Mouse (Mus musculus): ENCODE measurements at regions not wholly inside any gene's neighbourhood (a gene's known extent, or its start where the extent isn't known, plus 50 kb on each side); places are given as distances from the start of the nearest gene placed in this dataset.

- no peak overlapping the region for H3K4me2 ChIP-seq (ENCODE audit: low read length)
- no peaks in the 10 kb centered on the region for H3K36me3 ChIP-seq (ENCODE audit: control insufficient read depth, insufficient read depth, low read length)
- H3K4me3 ChIP-seq (replicated peaks; ENCODE audit: low read depth, low read length): no peak overlapping the region
- 84% methylated on average over 4 of the region's 4 CpGs for WGBS
- ATAC-seq (ENCODE audit: low FRiP score, low TSS enrichment) (no peak), DNase-seq (no peak)
- H3K9ac ChIP-seq (replicated peaks; ENCODE audit: low read length): no peak overlapping the region
- no peaks in the 10 kb centered on the region for H3K27me3 ChIP-seq (ENCODE audit: control insufficient read depth, insufficient read depth, low read length)
- H3K27ac ChIP-seq (replicated peaks; ENCODE audit: low read depth, low read length): no peak overlapping the region
- H3K4me1 ChIP-seq (ENCODE audit: control insufficient read depth, insufficient read depth, low read length): no peaks in the 10 kb centered on the region
- no peaks in the 10 kb centered on the region for H3K9me3 ChIP-seq (ENCODE audit: control insufficient read depth, low read length)
These were observed 110.6 kb downstream of the Tmx1 start for GRCm38 (mm10) chr12:70563446-70563845.

GRCm38 (mm10) chr12:70575665-70576064 is 122.8 kb downstream of the Tmx1 start:
- H3K9ac ChIP-seq (replicated peaks; ENCODE audit: low read length): no peak overlapping the region
- no peak overlapping the region for H3K27ac ChIP-seq (replicated peaks; ENCODE audit: low read depth, low read length)
- no peaks in the 10 kb centered on the region for H3K4me1 ChIP-seq (ENCODE audit: control insufficient read depth, insufficient read depth, low read length)
- no peaks in the 10 kb centered on the region for H3K27me3 ChIP-seq (ENCODE audit: control insufficient read depth, insufficient read depth, low read length)
- H3K4me2 ChIP-seq (ENCODE audit: low read length): no peak overlapping the region
- H3K4me3 ChIP-seq (replicated peaks; ENCODE audit: low read depth, low read length): no peak overlapping the region
- DNase-seq (no peak), ATAC-seq (ENCODE audit: low FRiP score, low TSS enrichment) (no peak)
- 81% methylated on average over 7 of the region's 7 CpGs for WGBS
- H3K36me3 ChIP-seq (ENCODE audit: control insufficient read depth, insufficient read depth, low read length): no peaks in the 10 kb centered on the region
- no peaks in the 10 kb centered on the region for H3K9me3 ChIP-seq (ENCODE audit: control insufficient read depth, low read length)

- Histone ChIP-seq H3K27me3 (ENCODE audit: control insufficient read depth, insufficient read depth, low read length) (no peaks in the 10 kb centered on the region), H3K9me3 (ENCODE audit: control insufficient read depth, low read length) (no peaks in the 10 kb centered on the region), H3K4me3 (replicated peaks; ENCODE audit: low read depth, low read length) (no peak overlapping the region), H3K27ac (replicated peaks; ENCODE audit: low read depth, low read length) (no peak overlapping the region), H3K4me2 (ENCODE audit: low read length) (no peak overlapping the region), H3K36me3 (ENCODE audit: control insufficient read depth, insufficient read depth, low read length) (no peaks in the 10 kb centered on the region), H3K4me1 (ENCODE audit: control insufficient read depth, insufficient read depth, low read length) (no peaks in the 10 kb centered on the region), H3K9ac (replicated peaks; ENCODE audit: low read length) (no peak overlapping the region)
- 90% methylated on average over 4 of the region's 4 CpGs for WGBS
- DNase-seq (no peak), ATAC-seq (ENCODE audit: low FRiP score, low TSS enrichment) (no peak)
These were observed 124.9 kb downstream of the Tmx1 start for GRCm38 (mm10) chr12:70577769-70578168.

- H3K4me3 ChIP-seq (replicated peaks; ENCODE audit: low read depth, low read length): no peak overlapping the region
- H3K9ac ChIP-seq (replicated peaks; ENCODE audit: low read length): no peak overlapping the region
- H3K4me1 ChIP-seq (ENCODE audit: control insufficient read depth, insufficient read depth, low read length): no peaks in the 10 kb centered on the region
- ATAC-seq (ENCODE audit: low FRiP score, low TSS enrichment) (no peak), DNase-seq (no peak)
- no peaks in the 10 kb centered on the region for H3K9me3 ChIP-seq (ENCODE audit: control insufficient read depth, low read length)
- no peak overlapping the region for H3K27ac ChIP-seq (replicated peaks; ENCODE audit: low read depth, low read length)
- H3K4me2 ChIP-seq (ENCODE audit: low read length): no peak overlapping the region
- H3K27me3 ChIP-seq (ENCODE audit: control insufficient read depth, insufficient read depth, low read length): no peaks in the 10 kb centered on the region
- WGBS: 60% methylated on average over 8 of the region's 8 CpGs
- H3K36me3 ChIP-seq (ENCODE audit: control insufficient read depth, insufficient read depth, low read length): no peaks in the 10 kb centered on the region
These were observed 126.5 kb downstream of the Tmx1 start for GRCm38 (mm10) chr12:70579328-70579905.

- no peak overlapping the region for H3K9ac ChIP-seq (replicated peaks; ENCODE audit: low read length)
- H3K27ac ChIP-seq (replicated peaks; ENCODE audit: low read depth, low read length): no peak overlapping the region
- no peak overlapping the region for H3K4me3 ChIP-seq (replicated peaks; ENCODE audit: low read depth, low read length)
- DNase-seq (no peak), ATAC-seq (ENCODE audit: low FRiP score, low TSS enrichment) (no peak)
- no peaks in the 10 kb centered on the region for H3K4me1 ChIP-seq (ENCODE audit: control insufficient read depth, insufficient read depth, low read length)
- H3K36me3 ChIP-seq (ENCODE audit: control insufficient read depth, insufficient read depth, low read length): no peaks in the 10 kb centered on the region
- H3K27me3 ChIP-seq (ENCODE audit: control insufficient read depth, insufficient read depth, low read length): no peaks in the 10 kb centered on the region
- H3K9me3 ChIP-seq (ENCODE audit: control insufficient read depth, low read length): no peaks in the 10 kb centered on the region
- no peak overlapping the region for H3K4me2 ChIP-seq (ENCODE audit: low read length)
- 89% methylated on average over 2 of the region's 2 CpGs for WGBS
These were observed 133.3 kb downstream of the Tmx1 start for GRCm38 (mm10) chr12:70586181-70586580.

GRCm38 (mm10) chr12:70588234-70588633 is 135.3 kb downstream of the Tmx1 start:
- no peaks in the 10 kb centered on the region for H3K4me1 ChIP-seq (ENCODE audit: control insufficient read depth, insufficient read depth, low read length)
- H3K27ac ChIP-seq (replicated peaks; ENCODE audit: low read depth, low read length): no peak overlapping the region

GRCm38 (mm10) chr12:70589315-70589742 is 136.4 kb downstream of the Tmx1 start:
- Histone ChIP-seq H3K4me2 (ENCODE audit: low read length) (no peak overlapping the region), H3K9me3 (ENCODE audit: control insufficient read depth, low read length) (no peaks in the 10 kb centered on the region), H3K27me3 (ENCODE audit: control insufficient read depth, insufficient read depth, low read length) (no peaks in the 10 kb centered on the region), H3K27ac (replicated peaks; ENCODE audit: low read depth, low read length) (no peak overlapping the region), H3K4me3 (replicated peaks; ENCODE audit: low read depth, low read length) (no peak overlapping the region), H3K36me3 (ENCODE audit: control insufficient read depth, insufficient read depth, low read length) (no peaks in the 10 kb centered on the region), H3K9ac (replicated peaks; ENCODE audit: low read length) (no peak overlapping the region), H3K4me1 (ENCODE audit: control insufficient read depth, insufficient read depth, low read length) (no peaks in the 10 kb centered on the region)
- no peak for ATAC-seq (ENCODE audit: low FRiP score, low TSS enrichment)
- DNase-seq: no peak
- WGBS: 93% methylated on average over 2 of the region's 2 CpGs

More at GRCm38 (mm10) chr12:70588234-70588633, 135.3 kb downstream of the Tmx1 start:
- H3K36me3 ChIP-seq (ENCODE audit: control insufficient read depth, insufficient read depth, low read length): no peaks in the 10 kb centered on the region
- DNase-seq (no peak), ATAC-seq (ENCODE audit: low FRiP score, low TSS enrichment) (no peak)
- 69% methylated on average over 3 of the region's 3 CpGs for WGBS
- no peaks in the 10 kb centered on the region for H3K9me3 ChIP-seq (ENCODE audit: control insufficient read depth, low read length)
- no peak overlapping the region for H3K4me3 ChIP-seq (replicated peaks; ENCODE audit: low read depth, low read length)
- no peak overlapping the region for H3K4me2 ChIP-seq (ENCODE audit: low read length)
- H3K9ac ChIP-seq (replicated peaks; ENCODE audit: low read length): no peak overlapping the region
- H3K27me3 ChIP-seq (ENCODE audit: control insufficient read depth, insufficient read depth, low read length): no peaks in the 10 kb centered on the region

GRCm38 (mm10) chr12:70590456-70591050 is 137.7 kb downstream of the Tmx1 start:
- ATAC-seq (ENCODE audit: low FRiP score, low TSS enrichment) (no peak), DNase-seq (no peak)
- Histone ChIP-seq H3K4me1 (ENCODE audit: control insufficient read depth, insufficient read depth, low read length) (no peaks in the 10 kb centered on the region), H3K4me3 (replicated peaks; ENCODE audit: low read depth, low read length) (no peak overlapping the region), H3K4me2 (ENCODE audit: low read length) (no peak overlapping the region), H3K36me3 (ENCODE audit: control insufficient read depth, insufficient read depth, low read length) (no peaks in the 10 kb centered on the region), H3K9me3 (ENCODE audit: control insufficient read depth, low read length) (no peaks in the 10 kb centered on the region), H3K9ac (replicated peaks; ENCODE audit: low read length) (no peak overlapping the region), H3K27ac (replicated peaks; ENCODE audit: low read depth, low read length) (no peak overlapping the region), H3K27me3 (ENCODE audit: control insufficient read depth, insufficient read depth, low read length) (no peaks in the 10 kb centered on the region)
- WGBS: 88% methylated on average over 12 of the region's 12 CpGs

- Histone ChIP-seq H3K27me3 (ENCODE audit: control insufficient read depth, insufficient read depth, low read length) (no peaks in the 10 kb centered on the region), H3K4me1 (ENCODE audit: control insufficient read depth, insufficient read depth, low read length) (no peaks in the 10 kb centered on the region), H3K9me3 (ENCODE audit: control insufficient read depth, low read length) (no peaks in the 10 kb centered on the region), H3K4me2 (ENCODE audit: low read length) (no peak overlapping the region), H3K9ac (replicated peaks; ENCODE audit: low read length) (no peak overlapping the region), H3K4me3 (replicated peaks; ENCODE audit: low read depth, low read length) (no peak overlapping the region), H3K36me3 (ENCODE audit: control insufficient read depth, insufficient read depth, low read length) (no peaks in the 10 kb centered on the region), H3K27ac (replicated peaks; ENCODE audit: low read depth, low read length) (no peak overlapping the region)
- ATAC-seq (ENCODE audit: low FRiP score, low TSS enrichment) (no peak), DNase-seq (no peak)
- WGBS: 93% methylated on average over 4 of the region's 4 CpGs
These were observed 139.9 kb downstream of the Tmx1 start for GRCm38 (mm10) chr12:70592821-70593220.

Measured in midbrain, embryonic 14.5 days (tissue).